ENCODE assay signal across 14 mouse cellular contexts in the genomic region with DNA sequence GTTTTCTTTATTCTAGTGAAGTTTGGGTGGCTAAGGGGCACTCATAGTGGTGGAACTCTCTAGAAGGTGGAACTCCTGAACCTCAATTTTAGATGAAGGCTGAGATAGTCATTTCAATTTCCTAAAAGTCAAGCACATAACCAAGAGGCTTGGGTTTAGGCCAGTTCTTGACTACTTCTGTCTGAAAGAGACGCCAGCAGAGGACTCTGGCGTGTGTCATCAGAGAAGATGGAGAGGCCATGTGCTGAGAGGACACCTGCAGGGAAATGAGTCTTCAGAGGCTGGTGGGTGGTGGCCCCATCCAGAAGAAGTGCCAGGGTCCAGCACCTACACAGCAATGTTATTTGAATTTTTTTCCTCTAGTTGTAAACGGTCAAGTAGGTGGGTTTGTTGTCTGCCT.
"Had no signal": no experiment of that assay in that cellular context is flagged by ENCODE, and none has a peak within 500 bp of the region (broad histone marks: within the 10 kb centered on the region; RNA-seq: fewer than 3 reads in every experiment).

No protein-coding gene starts in this region.

- H3K4me3 ChIP-seq: limb, embryonic 12.5 days; limb, embryonic 15.5 days had no signal

- H3K4me2 ChIP-seq: limb, embryonic 12.5 days; limb, embryonic 15.5 days; liver, embryonic 11.5 days; lung, embryonic 14.5 days had no signal

- ATAC-seq: liver, postnatal 0 days; lung, postnatal 0 days had no signal

- H3K9me3 ChIP-seq: limb, embryonic 12.5 days; limb, embryonic 15.5 days had no signal

- H3K27me3 ChIP-seq: limb, embryonic 12.5 days; limb, embryonic 15.5 days had no signal

- H3K36me3 ChIP-seq: limb, embryonic 12.5 days; limb, embryonic 15.5 days had no signal

- H3K9ac ChIP-seq: limb, embryonic 12.5 days; limb, embryonic 15.5 days; liver, embryonic 14.5 days; liver, postnatal 0 days; lung, embryonic 14.5 days had no signal

- DNase-seq: kidney, postnatal 14 days; kidney, postnatal 4 days; left cerebral cortex, postnatal 4 days; liver, postnatal 0 days; lung, embryonic 14.5 days; midbrain, embryonic 14.5 days; thymus, adult 18-20 months; thymus, postnatal 36 days had no signal

- H3K27ac ChIP-seq: limb, embryonic 12.5 days; limb, embryonic 15.5 days; liver, embryonic 14.5 days; macrophage had no signal
